Mouse (Mus musculus): ENCODE measurements around the gene Zfhx3.
A peak's percentile ranks its signal among the peaks of the same experiment; 100 is the strongest.

Gene Zfhx3

DNA sequence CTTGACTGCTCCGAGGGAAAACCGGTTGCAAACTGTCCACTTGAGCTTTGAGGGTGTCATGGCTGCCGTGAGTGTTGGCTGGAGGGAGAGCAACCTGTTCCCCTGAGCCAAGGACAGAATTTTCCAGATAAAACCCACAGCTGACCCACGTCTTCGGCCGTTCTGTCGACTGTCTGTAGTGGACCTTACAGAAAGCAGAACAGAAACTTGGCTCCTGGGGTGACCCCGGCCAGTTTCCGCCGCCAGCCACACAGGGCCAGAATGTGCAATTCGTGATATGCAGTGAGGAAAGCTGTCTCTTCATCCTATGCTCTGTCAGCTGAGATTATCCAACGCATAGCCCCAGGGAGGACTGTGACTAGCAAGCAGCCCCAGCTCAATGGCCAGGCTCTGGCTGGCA lies 968.4 kb downstream of the Zfhx3 start:
- DNase-seq (ENCODE audit: extremely low spot score, low spot score) = no peak

DNA sequence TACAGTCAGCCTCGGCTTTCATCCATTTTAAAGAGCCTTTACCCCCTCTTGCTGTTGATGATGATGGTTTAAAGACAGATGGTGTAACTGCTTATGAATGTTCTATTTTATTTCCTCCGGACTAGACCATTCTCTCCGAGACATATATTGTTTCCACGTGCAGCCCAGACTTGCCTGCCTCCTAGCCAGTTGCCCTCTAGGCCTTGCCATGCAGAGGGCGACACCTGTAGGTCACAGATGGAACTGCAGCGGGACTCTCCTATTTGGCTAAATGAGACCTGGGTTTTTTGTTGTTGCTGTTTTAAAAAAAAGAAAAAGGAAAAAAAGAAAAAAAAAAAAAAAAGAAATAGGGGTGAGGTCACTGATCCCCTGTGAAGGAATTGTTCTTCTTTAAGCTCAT lies 969.1 kb downstream of the Zfhx3 start:
- DNase-seq (ENCODE audit: extremely low spot score, low spot score) = peak; percentile 90

DNA sequence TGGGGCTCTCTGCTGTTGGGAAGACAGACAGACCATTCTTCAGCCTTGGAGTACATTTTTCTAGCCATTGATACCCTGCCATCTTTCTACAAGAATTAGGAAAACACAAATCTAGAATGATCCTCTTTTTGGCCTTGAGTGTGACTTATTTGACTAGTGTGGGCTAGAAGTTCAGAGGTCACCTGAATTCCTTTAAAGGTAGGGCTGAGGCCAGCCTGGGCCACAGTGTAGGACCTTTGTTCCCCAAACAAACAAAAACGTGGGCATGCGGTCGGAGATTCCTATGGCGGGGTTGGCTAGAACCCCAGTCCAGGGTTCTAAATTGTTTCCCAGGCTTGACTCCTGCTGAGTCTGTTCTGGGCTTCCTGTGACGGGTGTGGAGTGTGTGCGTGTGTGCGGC lies 970.6 kb downstream of the Zfhx3 start:
- DNase-seq (ENCODE audit: extremely low spot score, low spot score) = no peak

DNA sequence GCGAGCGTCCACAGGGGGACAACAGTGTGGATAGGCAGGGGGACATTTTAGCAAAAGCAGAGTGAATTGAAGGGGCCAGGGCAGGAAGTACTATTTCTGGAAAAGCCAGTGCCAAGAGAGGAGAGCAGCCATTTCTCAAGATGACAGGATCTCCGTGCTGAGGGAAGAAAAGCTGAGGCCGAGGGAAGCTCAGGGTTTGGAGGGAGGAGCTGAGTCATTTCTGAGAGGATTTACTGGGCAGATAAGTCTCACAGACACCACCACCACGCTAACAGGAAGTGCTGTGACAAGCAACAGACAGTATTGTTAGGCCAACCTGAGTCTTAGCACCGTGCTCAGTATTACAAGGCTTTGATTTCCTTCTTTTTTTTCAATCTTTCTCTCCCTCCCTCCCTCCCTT lies 973.0 kb downstream of the Zfhx3 start:
- DNase-seq (ENCODE audit: extremely low spot score, low spot score) = no peak

DNA sequence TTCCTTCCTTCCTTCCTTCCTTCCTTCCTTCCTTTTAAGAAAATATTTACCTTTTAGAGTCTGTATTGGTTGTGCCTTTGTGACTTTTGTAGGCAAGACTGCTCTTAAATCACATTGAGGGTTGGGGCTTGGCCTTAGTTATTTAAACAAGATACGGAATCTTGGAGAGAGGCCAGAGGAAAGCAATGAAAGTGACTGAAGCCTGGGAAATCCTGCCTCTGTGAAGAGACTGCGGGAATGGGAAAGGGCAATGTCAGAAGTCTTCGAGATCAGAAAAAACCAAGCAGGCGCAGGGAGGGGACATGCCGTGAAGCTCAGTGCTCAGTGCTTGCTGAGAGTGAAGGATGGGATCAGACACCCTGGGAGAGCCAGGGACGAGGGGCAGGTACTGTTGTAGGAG lies 973.4 kb downstream of the Zfhx3 start:
- DNase-seq (ENCODE audit: extremely low spot score, low spot score) = no peak

DNA sequence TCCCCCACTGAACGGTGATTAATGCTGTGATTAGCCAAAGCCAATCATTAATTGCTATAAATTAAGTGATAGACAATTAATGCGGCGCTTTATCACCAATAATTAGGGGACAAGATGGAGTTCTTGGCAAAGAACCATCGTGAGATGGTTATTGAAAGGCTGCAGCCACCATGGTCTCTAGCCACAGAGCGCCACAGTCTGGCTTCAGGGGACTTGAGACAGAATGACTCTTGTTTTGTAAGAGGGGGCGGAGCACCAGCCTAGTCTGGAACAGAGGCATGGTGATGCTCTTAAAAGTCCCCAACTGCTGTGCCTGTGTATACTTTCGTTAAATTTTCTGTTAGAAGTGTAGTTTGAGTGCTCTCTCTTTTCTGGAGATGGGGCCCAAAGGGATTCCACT lies 977.7 kb downstream of the Zfhx3 start:
- no peak for DNase-seq (ENCODE audit: extremely low spot score, low spot score)

DNA sequence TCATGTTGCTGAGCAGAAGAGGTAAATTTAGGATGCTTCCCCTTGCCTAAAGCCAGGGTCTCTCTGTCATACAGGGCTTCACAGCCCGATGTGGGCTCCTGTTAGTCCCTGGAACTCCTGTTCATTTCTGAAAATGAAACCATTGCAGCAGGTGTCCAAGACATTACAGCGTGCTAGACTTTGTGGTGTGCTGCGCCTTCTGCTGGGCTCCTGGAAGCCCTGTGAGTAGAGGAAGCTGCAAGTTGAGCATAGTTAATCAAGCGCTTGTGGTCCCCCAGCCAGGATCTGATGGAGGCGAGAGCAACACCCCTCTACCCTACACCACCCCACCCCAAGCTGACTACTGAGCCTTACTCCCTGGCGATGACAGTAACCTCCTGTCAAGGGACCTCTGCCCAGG lies 980.7 kb downstream of the Zfhx3 start:
- no peak for DNase-seq (ENCODE audit: extremely low spot score, low spot score)

DNA sequence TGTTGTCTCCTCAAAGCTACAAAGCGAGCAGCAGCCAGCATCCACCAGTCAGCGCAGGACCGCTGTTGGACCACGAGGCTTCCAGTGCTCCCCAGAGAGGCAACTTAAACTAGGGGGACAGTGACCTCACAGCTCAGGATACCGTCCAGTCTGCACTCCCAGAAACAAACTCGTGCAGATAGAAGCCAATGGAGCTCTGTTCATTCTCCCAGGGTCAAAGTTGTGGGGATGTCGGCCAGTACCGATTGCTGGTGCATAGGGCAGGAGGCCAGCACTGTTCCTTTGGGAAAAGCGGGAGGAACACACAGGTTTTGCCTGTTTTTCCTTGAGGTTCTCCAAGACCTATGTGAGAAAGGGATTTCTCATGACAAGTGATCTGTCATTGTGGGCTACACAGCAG lies 982.1 kb downstream of the Zfhx3 start:
- no peak for DNase-seq (ENCODE audit: extremely low spot score, low spot score)

DNA sequence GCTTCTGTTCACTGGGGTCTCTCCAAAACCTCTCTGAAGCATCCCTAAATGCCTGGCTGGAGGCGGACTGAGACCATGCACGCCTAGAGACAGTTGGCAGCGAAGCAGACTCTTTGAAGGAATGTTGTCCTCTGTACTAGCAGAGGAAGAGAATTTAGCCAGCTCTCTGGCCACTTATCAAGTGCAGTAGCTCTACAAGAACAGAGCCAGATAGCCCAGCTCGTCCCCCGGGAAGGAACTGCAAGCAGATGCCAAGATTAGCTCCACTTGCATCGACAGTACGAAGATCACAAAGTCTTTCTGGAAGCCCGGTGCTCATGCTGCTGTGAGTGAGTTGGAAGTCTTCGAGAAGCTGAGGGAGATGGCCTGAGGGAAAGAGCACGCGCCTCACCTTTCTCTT lies 983.7 kb downstream of the Zfhx3 start:
- DNase-seq (ENCODE audit: extremely low spot score, low spot score) = no peak

DNA sequence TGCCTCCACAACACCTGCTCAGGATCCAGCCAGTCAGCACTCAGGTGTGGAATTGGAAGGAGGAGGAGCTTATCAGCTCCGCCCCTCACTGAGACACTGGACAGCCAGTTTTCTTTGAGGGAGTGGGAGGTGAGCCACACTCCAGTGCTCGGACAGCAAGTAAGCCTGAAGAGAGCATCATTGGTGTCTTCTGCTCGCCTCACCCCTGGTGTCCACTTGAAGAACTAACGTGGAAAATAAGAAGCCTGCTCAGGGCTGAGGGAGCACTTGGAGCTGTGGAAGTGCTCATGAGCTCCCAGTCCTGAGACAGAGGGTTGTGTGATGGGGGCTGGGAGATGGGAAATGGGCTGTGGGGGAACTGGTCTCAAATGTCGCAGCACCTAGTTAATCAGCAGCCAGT lies 988.2 kb downstream of the Zfhx3 start:
- DNase-seq (ENCODE audit: extremely low spot score, low spot score) = no peak

DNA sequence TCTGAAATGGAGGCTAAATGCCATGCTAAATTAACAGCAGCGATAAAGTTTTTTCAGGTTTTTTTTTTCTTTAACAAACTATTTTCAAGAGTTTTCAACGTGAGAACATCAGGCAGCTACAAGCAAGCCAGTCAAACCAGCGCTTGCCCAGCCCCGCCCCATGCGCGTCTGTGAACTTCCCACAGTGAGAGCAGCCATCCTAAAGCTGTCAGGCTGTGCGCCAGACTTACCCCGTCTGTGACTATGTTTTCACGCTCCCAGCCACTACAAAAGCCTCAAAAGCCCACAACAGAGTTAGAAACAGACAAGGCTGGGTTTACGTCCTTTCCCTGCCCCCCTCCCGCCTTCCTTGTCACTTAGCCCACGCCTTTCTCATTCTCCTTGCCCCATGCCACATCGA lies 989.4 kb downstream of the Zfhx3 start:
- no peak for DNase-seq (ENCODE audit: extremely low spot score, low spot score)

DNA sequence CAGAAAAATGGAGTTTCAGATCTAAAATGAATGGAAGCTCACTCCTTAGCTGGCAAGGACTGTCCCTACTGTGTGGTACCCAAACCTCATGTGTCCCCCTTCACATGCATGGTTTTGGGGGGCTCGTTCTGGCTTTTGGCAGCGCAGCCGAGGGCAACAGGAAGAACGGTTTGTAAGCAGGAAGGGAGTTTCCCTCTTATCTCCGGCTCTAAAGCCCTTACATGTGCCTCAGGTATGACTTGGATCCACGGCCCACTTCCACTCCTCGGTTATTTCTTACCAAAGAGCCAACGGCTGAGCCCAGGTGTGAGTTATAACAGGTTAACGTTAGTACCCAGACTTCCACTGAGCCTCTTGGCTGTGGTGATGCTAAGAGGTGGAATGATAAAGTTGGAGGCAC lies 990.3 kb downstream of the Zfhx3 start:
- no peak for DNase-seq (ENCODE audit: extremely low spot score, low spot score)

DNA sequence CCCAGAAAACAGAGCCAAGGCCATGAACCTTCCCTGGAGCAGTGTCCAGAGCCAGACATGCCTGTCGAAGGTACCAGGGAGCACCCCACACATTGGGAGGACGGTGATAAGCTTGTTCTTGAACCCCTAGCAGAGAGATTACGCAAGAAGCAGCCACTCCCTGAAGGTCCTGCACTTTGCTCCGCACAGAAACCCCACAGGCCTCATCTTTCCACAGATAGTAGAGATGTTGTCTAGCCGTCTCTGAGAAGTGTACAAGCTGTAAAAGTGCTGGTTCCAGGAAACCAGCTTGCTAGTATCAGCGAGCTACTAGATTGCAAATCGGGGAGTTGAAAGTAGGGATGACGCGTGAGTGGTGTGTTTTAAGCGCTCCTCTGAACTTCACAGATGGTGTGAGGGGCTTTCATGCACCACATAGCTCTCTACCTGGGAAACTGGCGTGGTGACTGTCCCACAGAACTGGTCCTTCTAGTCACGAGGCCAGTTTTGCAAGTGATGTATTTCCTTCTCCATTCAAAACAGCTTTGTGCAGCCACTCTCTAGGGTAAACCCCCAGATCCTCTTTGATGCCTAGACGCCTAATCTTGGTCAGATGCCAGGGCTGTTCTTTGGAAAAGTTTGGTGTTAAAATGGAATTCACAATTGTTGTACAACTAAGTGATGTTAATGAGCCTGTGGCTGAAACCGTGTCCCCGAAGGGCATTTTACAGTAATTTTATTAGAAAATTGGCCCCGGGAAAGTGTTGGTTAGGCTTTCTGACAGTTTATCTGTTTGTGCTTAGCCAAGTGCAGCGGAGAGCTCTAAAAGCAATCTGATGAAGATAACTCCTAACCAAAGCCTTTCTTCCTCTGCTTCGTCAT lies 993.6 kb downstream of the Zfhx3 start:
- no peak for DNase-seq (ENCODE audit: extremely low spot score, low spot score)

DNA sequence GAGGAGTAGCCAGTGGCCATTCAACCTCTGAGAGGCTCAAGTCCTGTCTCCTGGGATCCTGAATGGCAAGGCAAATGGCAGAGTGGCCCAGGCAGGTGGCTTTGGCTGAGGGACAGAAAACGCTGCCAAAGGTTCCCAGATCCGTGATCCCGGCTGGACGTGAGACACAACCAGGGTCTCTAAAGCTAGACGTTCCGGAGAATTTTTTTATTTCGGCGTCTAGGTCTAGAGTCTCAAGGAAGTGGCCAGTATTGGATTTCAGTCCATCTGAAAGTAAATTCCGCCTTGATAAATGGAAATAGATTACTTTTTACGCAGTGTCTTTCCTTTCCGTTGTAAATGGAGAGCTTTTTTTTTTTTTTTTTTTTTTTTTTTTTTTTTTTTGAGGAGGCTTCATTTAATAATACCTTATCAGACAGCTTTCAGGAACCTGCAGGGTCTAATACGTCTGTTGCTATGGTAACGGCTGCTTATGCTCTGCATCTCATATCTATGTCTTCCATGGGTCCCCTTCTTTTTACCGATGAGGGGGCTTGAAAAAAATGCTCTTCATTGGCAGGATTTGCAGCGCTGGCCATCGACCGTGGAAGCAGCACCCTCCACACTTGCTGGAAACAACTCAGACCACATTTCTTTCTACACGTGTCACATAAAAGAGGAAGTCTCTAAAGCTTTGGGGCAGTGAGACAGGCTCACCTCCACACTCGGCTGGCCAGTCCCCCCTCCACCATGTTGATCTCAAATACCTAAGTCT lies 994.4 kb downstream of the Zfhx3 start:
- DNase-seq (ENCODE audit: extremely low spot score, low spot score) = no peak

DNA sequence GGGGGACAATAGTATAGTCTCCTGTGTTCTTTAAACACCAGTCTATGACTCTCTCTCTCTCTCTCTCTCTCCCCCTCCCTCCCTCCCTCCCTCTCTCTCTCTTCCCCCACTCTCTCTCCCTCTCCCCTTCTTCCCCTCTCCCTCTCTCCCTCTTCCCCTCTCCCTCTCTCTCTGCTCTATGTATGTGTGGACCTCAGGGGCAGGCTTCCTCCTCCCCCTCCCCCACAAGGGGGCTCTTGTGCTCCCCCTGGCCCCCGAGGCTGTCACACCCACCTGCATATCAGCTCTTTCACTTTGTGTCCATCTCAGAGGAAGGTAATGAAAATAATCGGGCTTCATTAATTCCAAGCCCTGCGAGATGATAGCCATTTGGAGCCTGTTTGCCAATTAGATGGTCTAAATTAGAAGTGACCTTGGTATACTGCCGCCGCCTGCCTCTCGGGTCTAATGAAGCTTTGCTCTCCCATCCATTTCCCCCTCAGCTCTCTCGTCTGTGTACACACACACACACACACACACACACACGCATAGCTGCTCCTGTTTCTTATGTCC lies 995.5 kb downstream of the Zfhx3 start:
- DNase-seq (ENCODE audit: extremely low spot score, low spot score) = no peak

DNA sequence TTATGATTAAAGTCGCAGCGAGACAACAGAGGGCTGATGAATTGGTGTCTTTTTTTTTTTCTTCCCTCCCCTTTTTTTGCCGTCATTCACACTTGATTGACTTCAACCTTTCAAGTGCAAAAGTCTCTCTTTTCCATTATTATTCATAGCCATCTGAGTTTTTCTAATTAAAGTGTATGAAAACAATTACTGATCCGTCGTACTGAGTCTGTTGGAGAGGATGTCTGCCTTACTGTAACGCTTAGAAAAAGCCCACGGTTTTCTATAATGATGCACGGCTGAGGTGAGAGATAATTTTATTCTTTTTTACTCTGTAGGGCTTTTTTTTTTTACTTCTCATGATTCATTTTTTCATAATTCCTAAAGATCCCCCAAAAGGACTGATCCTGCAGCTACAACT lies 1000.2 kb downstream of the Zfhx3 start:
- DNase-seq (ENCODE audit: extremely low spot score, low spot score) = no peak

DNA sequence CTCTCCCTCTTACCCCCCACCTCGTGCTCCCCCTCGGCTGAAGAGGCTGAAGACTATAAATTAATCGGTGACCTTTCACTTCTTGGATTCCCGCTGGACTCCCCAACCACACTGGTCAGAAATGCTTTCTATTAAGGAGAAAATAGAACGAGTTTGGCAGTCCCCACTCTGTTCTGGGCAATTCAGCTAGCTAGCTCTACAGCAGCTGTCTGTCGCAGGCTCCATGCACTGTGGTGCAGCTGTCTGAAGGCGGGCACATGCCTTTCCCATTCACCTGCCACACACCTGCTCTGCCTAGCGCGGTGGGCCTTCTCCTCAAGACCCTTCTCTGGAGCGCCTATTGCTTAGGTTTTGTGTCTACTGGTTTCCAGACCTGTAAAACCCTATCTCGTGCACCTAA lies 1000.7 kb downstream of the Zfhx3 start:
- DNase-seq (ENCODE audit: extremely low spot score, low spot score) = no peak

DNA sequence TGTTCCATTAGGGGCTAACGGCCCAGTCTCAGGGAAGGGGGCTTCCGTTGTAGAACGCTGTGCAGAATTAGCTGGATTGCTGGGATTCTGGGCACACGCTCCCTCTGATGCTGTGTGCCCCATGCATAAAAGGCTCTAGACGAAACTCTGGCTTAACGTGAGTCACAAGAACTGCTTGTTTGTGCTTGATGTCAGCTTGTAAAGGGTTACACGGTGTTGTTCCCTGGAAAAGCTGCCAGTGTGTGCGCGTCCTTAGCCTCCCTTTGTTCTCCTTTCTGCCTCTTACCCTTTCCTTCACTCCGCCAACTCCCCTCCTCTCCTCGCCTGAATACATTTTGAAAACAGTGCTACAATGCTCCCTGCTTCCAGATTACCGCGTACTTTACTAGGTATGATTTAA lies 1001.9 kb downstream of the Zfhx3 start:
- no peak for DNase-seq (ENCODE audit: extremely low spot score, low spot score)

DNA sequence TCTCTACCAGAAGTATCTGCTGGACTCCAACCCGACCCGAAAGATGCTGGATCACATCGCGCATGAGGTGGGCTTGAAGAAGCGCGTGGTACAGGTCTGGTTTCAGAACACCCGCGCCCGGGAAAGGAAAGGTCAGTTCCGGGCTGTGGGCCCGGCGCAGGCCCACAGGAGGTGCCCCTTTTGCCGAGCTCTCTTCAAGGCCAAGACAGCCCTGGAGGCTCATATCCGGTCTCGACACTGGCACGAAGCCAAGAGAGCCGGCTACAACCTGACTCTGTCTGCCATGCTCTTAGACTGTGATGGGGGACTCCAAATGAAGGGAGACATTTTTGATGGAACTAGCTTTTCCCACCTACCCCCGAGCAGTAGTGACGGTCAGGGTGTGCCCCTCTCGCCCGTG lies 1007.9 kb downstream of the Zfhx3 start:
- DNase-seq (ENCODE audit: extremely low spot score, low spot score) = no peak

DNA sequence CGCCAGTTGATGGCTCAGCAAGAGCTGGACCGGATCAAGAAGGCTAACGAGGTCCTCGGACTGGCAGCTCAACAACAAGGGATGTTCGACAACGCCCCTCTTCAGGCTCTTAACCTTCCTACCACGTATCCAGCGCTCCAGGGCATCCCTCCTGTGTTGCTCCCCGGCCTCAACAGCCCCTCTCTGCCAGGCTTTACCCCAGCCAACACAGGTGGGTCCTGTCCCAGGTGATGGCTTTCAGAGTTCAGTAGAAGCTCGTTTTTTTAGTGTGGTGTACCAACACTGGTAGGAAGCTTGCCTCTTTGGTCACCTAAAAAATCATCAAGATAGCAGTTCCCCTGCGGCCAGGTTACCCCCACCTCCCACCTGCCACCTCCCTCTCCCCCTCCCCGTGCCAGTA lies 1009.1 kb downstream of the Zfhx3 start:
- DNase-seq (ENCODE audit: extremely low spot score, low spot score) = no peak

DNA sequence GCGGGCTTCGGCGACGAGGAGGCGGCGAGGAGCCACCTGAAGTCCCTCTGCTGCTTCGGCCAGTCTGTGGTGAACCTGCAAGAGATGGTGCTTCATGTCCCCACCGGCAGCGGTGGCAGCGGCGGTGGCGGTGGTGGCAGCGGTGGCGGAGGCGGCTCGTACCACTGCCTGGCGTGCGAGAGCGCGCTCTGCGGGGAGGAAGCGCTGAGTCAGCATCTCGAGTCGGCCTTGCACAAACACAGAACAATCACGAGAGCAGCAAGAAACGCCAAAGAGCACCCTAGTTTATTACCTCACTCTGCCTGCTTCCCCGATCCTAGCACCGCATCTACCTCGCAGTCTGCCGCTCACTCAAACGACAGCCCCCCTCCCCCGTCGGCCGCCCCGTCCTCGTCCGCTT lies 1014.0 kb downstream of the Zfhx3 start:
- no peak for DNase-seq (ENCODE audit: extremely low spot score, low spot score)

DNA sequence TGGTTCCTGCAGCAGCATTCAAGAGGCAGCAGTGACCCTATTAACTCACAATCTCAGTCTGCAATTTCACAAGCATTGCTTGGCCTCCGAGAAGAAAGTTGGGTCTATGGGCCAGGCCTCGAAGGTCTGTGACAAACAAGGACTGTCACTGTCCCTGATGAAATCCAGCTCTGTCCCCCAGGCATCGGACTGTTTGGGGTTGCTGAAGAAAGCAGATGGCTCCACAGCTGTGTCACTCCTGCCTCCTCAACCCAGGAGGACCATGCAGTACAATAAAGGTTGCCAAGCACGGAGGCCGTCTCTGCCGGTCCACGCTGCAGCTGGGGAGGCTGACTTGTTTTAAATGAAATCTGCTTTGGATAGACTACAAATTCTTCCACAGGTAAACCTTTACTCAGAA lies 1020.1 kb downstream of the Zfhx3 start:
- no peak for DNase-seq (ENCODE audit: extremely low spot score, low spot score)

DNA sequence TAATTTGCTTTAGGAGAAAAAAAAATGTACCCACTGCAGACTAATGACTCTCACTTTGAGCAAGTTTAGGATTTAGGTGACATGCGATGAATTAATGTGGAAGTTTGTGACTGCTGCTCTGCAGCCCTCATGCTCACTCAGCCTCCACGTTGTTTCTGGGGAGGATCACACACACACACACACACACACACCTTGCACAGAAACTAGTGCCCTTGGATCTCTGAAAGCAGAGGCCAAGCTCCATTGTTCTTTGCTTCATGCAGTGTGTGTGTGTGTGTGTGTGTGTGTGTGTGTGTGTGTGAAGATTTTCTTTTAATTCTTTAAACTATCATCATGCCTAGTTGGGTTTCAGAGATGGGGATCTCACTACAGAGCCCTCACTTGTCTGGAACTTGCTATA lies 1020.7 kb downstream of the Zfhx3 start:
- DNase-seq (ENCODE audit: extremely low spot score, low spot score) = no peak
